Mouse (Mus musculus) retina, embryonic 14.5 days (tissue): Measurements from ENCODE around the gene Unc119b.
"Not testable (repeated sequence)": the region's sequence is repeated elsewhere in the genome, so short reads cannot be mapped to it uniquely, and the experiment has no call there.

Experiments used
- DNase-seq: peaks from one replicate; pipeline ENCODE4 v3.0.0-alpha.2; 2015; ENCODE audit warnings: low spot score

The Unc119b gene

GRCm38 (mm10) chr5:115089592-115090268, 45.0 kb downstream of the Unc119b start:
- no peak for DNase-seq

DNA sequence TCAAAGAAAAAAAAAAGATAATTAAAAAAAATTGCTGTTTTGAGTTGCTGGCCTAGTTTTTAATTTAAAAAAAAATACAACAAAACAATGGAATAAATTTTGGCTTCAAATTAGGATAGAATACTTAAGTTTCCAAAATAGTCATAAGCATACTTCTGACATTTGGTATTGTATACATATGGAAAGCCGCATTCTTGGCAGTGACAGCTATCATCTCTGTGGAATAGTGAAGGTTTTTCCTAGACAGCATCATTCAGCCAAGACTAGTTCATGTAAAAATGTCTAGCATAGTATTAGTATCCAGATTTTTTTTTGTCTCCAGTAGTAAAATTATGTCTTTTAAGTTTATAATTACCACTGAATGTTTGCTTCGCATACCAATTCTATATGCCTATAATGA, 49.1 kb downstream of the Unc119b start:
- no peak for DNase-seq

DNA sequence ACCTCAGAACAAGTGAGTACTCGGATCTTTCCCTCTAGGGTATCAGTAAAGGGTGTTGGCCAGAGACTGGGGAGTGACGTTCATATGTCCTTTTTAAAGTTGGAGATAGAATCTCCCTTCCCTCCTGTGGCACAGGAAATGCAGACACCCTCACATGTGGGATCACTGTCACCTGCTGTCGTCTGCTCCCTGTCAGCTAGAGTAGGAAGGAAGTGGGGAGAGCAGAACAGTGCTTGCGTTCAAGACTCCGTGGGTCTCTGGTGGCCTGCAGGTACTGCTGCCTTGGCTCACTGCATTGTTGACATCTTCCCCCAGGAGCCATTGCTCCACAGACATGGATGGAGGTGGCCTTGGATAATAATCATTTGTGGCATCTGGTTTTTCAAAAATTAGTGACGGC, 51.3 kb downstream of the Unc119b start:
- no peak for DNase-seq

- DNase-seq: no peak
Measured at GRCm38 (mm10) chr5:115081636-115082035, 53.1 kb downstream of the Unc119b start.

GRCm38 (mm10) chr5:115076144-115076901, 58.5 kb downstream of the Unc119b start:
- peak; percentile 75 for DNase-seq

GRCm38 (mm10) chr5:115074749-115075148, 60.0 kb downstream of the Unc119b start:
- no peak for DNase-seq

- DNase-seq: not testable (repeated sequence)
Measured at GRCm38 (mm10) chr5:115073306-115073705, 61.5 kb downstream of the Unc119b start.
